Mouse (Mus musculus): Measurements from ENCODE around the gene Dock2. TPM values are rescaled to one million over a fixed set of nuclear protein-coding genes. Genes with fewer than 3 reads are reported as not detected.

The Dock2 gene
- polyA plus RNA-seq, 1 experiment: 48.9 TPM

GRCm38 (mm10) chr11:34212853-34213252, 570.8 kb downstream of the Dock2 start:
- H3K36me3 ChIP-seq (ENCODE audit: control insufficient read depth, insufficient read depth, low read length): no peaks in the 10 kb centered on the region
- DNase-seq: peak; percentile 62
- H3K4me3 ChIP-seq (ENCODE audit: control insufficient read depth, insufficient read depth, low read length): no peak overlapping the region
- no peaks in the 10 kb centered on the region for H3K27me3 ChIP-seq (ENCODE audit: control insufficient read depth, insufficient read depth, low read length)
- no peaks in the 10 kb centered on the region for H3K4me1 ChIP-seq (replicated peaks; ENCODE audit: control insufficient read depth, insufficient read depth, low read length)
- no peak overlapping the region for H3K27ac ChIP-seq (ENCODE audit: control insufficient read depth, insufficient read depth, low read length)
- TF ChIP-seq POLR2A (IDR thresholded peaks at IDR 0.05; ENCODE audit: control insufficient read depth, extremely low read depth, insufficient read depth, low read length, poor library complexity) (no peak), CTCF (IDR thresholded peaks at IDR 0.05; ENCODE audit: borderline replicate concordance, control insufficient read depth, extremely low read depth, insufficient read depth, low read length, poor library complexity) (no peak)
- WGBS: 20% methylated on average over 5 of the region's 5 CpGs

GRCm38 (mm10) chr11:34207989-34208388, 575.7 kb downstream of the Dock2 start, which contains the start of gene Foxi1:
TSS of gene Foxi1 (minus strand) at chr11:34208089.
- H3K36me3 ChIP-seq (ENCODE audit: control insufficient read depth, insufficient read depth, low read length): no peaks in the 10 kb centered on the region
- no peak within 1 kb of the TSS for H3K4me3 ChIP-seq (ENCODE audit: control insufficient read depth, insufficient read depth, low read length)
- no peaks in the 10 kb centered on the region for H3K27me3 ChIP-seq (ENCODE audit: control insufficient read depth, insufficient read depth, low read length)
- no peak for DNase-seq
- no peak for TF ChIP-seq CTCF (IDR thresholded peaks at IDR 0.05; ENCODE audit: borderline replicate concordance, control insufficient read depth, extremely low read depth, insufficient read depth, low read length, poor library complexity)
- no peak for TF ChIP-seq POLR2A (IDR thresholded peaks at IDR 0.05; ENCODE audit: control insufficient read depth, extremely low read depth, insufficient read depth, low read length, poor library complexity)
- H3K4me1 ChIP-seq (replicated peaks; ENCODE audit: control insufficient read depth, insufficient read depth, low read length): no peaks in the 10 kb centered on the region
- 88% methylated on average over 10 of the region's 10 CpGs for whole genome bisulfite sequencing
- H3K27ac ChIP-seq (ENCODE audit: control insufficient read depth, insufficient read depth, low read length): no peak within 1 kb of the TSS

GRCm38 (mm10) chr11:34202769-34203168, 580.9 kb downstream of the Dock2 start:
- DNase-seq: no peak
- Histone ChIP-seq H3K36me3 (ENCODE audit: control insufficient read depth, insufficient read depth, low read length) (no peaks in the 10 kb centered on the region), H3K4me1 (replicated peaks; ENCODE audit: control insufficient read depth, insufficient read depth, low read length) (no peaks in the 10 kb centered on the region), H3K4me3 (ENCODE audit: control insufficient read depth, insufficient read depth, low read length) (no peak overlapping the region), H3K27me3 (ENCODE audit: control insufficient read depth, insufficient read depth, low read length) (no peaks in the 10 kb centered on the region), H3K27ac (ENCODE audit: control insufficient read depth, insufficient read depth, low read length) (no peak overlapping the region)
- TF ChIP-seq CTCF (IDR thresholded peaks at IDR 0.05; ENCODE audit: borderline replicate concordance, control insufficient read depth, extremely low read depth, insufficient read depth, low read length, poor library complexity) (no peak), POLR2A (IDR thresholded peaks at IDR 0.05; ENCODE audit: control insufficient read depth, extremely low read depth, insufficient read depth, low read length, poor library complexity) (no peak)
- 48% methylated on average over 1 of the region's 1 CpGs for WGBS

DNA sequence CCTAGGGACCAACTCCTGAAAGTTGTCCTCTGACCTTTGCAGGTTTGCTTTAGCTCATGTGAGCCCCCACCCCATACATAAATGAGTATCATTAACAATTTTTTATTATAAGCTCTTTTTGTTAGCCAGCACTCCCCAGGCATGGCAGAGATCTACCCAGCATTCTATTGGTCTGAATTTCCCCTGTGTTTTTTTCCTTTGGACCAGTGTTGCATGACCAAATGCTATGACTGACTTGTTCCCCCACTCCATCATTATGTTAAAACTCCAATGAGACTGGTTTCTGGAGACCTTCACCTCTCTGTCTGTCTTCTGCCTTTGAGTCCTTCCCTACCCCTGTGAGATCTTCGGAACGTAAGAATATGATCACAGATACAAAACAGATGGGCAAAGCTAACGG, 588.5 kb downstream of the Dock2 start:
- no peak overlapping the region for H3K27ac ChIP-seq (ENCODE audit: control insufficient read depth, insufficient read depth, low read length)
- WGBS: 94% methylated on average over 3 of the region's 3 CpGs
- H3K36me3 ChIP-seq (ENCODE audit: control insufficient read depth, insufficient read depth, low read length): no peaks in the 10 kb centered on the region
- DNase-seq: no peak
- H3K27me3 ChIP-seq (ENCODE audit: control insufficient read depth, insufficient read depth, low read length): no peaks in the 10 kb centered on the region
- H3K4me3 ChIP-seq (ENCODE audit: control insufficient read depth, insufficient read depth, low read length): no peak overlapping the region
- TF ChIP-seq CTCF (IDR thresholded peaks at IDR 0.05; ENCODE audit: borderline replicate concordance, control insufficient read depth, extremely low read depth, insufficient read depth, low read length, poor library complexity) (no peak), POLR2A (IDR thresholded peaks at IDR 0.05; ENCODE audit: control insufficient read depth, extremely low read depth, insufficient read depth, low read length, poor library complexity) (no peak)
- no peaks in the 10 kb centered on the region for H3K4me1 ChIP-seq (replicated peaks; ENCODE audit: control insufficient read depth, insufficient read depth, low read length)

- Histone ChIP-seq H3K36me3 (ENCODE audit: control insufficient read depth, insufficient read depth, low read length) (no peaks in the 10 kb centered on the region), H3K4me3 (ENCODE audit: control insufficient read depth, insufficient read depth, low read length) (no peak overlapping the region), H3K4me1 (replicated peaks; ENCODE audit: control insufficient read depth, insufficient read depth, low read length) (no peaks in the 10 kb centered on the region), H3K27ac (ENCODE audit: control insufficient read depth, insufficient read depth, low read length) (no peak overlapping the region), H3K27me3 (ENCODE audit: control insufficient read depth, insufficient read depth, low read length) (no peaks in the 10 kb centered on the region)
- TF ChIP-seq POLR2A (IDR thresholded peaks at IDR 0.05; ENCODE audit: control insufficient read depth, extremely low read depth, insufficient read depth, low read length, poor library complexity) (no peak), CTCF (IDR thresholded peaks at IDR 0.05; ENCODE audit: borderline replicate concordance, control insufficient read depth, extremely low read depth, insufficient read depth, low read length, poor library complexity) (no peak)
- 89% methylated on average over 9 of the region's 9 CpGs for WGBS
- DNase-seq: no peak
Measured at GRCm38 (mm10) chr11:34194158-34194941, 589.3 kb downstream of the Dock2 start.

GRCm38 (mm10) chr11:34193658-34194057, 590.0 kb downstream of the Dock2 start:
- Histone ChIP-seq H3K36me3 (ENCODE audit: control insufficient read depth, insufficient read depth, low read length) (no peaks in the 10 kb centered on the region), H3K27me3 (ENCODE audit: control insufficient read depth, insufficient read depth, low read length) (no peaks in the 10 kb centered on the region), H3K4me1 (replicated peaks; ENCODE audit: control insufficient read depth, insufficient read depth, low read length) (no peaks in the 10 kb centered on the region), H3K4me3 (ENCODE audit: control insufficient read depth, insufficient read depth, low read length) (no peak overlapping the region), H3K27ac (ENCODE audit: control insufficient read depth, insufficient read depth, low read length) (no peak overlapping the region)
- 86% methylated on average over 3 of the region's 3 CpGs for WGBS
- no peak for TF ChIP-seq POLR2A (IDR thresholded peaks at IDR 0.05; ENCODE audit: control insufficient read depth, extremely low read depth, insufficient read depth, low read length, poor library complexity)
- TF ChIP-seq CTCF (IDR thresholded peaks at IDR 0.05; ENCODE audit: borderline replicate concordance, control insufficient read depth, extremely low read depth, insufficient read depth, low read length, poor library complexity): no peak
- no peak for DNase-seq
